Mouse (Mus musculus) lung, postnatal 0 days (tissue): Measurements from ENCODE around the gene Hoxd4.

Source experiments
- CTCF ChIP-seq: IDR thresholded peaks from 2 replicates; pipeline ENCODE4 v1.5.1; 2016; ENCODE audit warnings: antibody characterized with exemption, mild to moderate bottlenecking
- EP300 ChIP-seq: IDR thresholded peaks from 2 replicates; pipeline ENCODE4 v1.6.1; 2016; ENCODE audit warnings: antibody characterized with exemption, mild to moderate bottlenecking, control low read depth

DNA sequence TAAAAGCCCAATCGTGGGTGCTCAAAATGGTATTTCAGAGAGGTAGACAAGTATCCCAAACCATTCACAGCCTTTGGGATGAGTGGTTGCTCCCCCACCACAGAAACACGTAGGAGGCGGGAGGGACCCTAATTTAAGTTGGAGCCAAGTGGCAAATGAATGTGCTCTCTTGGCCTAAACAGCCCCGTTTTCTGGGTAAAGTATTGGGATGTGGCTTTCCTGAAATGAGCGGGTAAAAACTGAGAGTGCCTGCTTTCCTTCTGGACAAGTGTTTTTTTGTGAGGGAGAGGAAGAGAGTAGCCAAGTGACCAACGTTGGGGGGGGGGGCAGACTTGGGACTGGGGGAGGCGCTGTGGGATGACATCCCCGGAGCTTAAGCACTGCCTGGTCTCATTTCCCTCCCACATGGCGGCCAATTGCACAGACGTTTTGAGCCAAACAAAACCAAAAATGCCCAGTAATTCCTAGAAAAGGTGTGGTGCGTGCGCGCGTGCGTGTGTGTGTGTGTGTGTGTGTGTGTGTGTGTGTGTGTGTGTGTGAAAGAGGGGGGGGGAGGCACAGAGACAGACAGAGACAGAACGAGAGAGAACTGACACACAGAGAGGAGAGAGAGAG, 693 bp upstream of the Hoxd4 start:
- TF ChIP-seq EP300 = no peak
- no peak for TF ChIP-seq CTCF
